Mouse (Mus musculus): ENCODE data around the gene Olfr854. TPM values are rescaled to one million over a fixed set of nuclear protein-coding genes. Genes with fewer than 3 reads are reported as not detected.

Gene Olfr854
- not detected in 2 replicates for polyA plus RNA-seq (2012; rRNA removed)

GRCm38 (mm10) chr9:19567282-19567681, at the start of gene Olfr854:
Olfr854 (minus strand) TSS chr9:19567382.
- Histone ChIP-seq H3K4me1 (replicated peaks; ENCODE audit: control insufficient read depth, insufficient read depth, low read length) (no peaks in the 10 kb centered on the region), H3K36me3 (ENCODE audit: control insufficient read depth, insufficient read depth, low read length) (no peaks in the 10 kb centered on the region), H3K27me3 (ENCODE audit: control insufficient read depth, insufficient read depth, low read length) (no peaks in the 10 kb centered on the region), H3K27ac (ENCODE audit: control insufficient read depth, insufficient read depth, low read length) (no peak within 1 kb of the TSS), H3K4me3 (ENCODE audit: control insufficient read depth, insufficient read depth, low read length) (no peak within 1 kb of the TSS)
- DNase-seq, result no peak
- WGBS, result 63% methylated on average over 1 of the region's 1 CpGs
- no peak for TF ChIP-seq CTCF (IDR thresholded peaks at IDR 0.05; ENCODE audit: borderline replicate concordance, control insufficient read depth, extremely low read depth, insufficient read depth, low read length, poor library complexity)
- no peak for TF ChIP-seq POLR2A (IDR thresholded peaks at IDR 0.05; ENCODE audit: control insufficient read depth, extremely low read depth, insufficient read depth, low read length, poor library complexity)

GRCm38 (mm10) chr9:19582317-19582716, 15.1 kb upstream of the Olfr854 start, which contains the start of gene Olfr855:
Olfr855 (plus strand) TSS chr9:19582617.
- Histone ChIP-seq H3K36me3 (ENCODE audit: control insufficient read depth, insufficient read depth, low read length) (no peaks in the 10 kb centered on the region), H3K4me3 (ENCODE audit: control insufficient read depth, insufficient read depth, low read length) (no peak within 1 kb of the TSS), H3K27me3 (ENCODE audit: control insufficient read depth, insufficient read depth, low read length) (no peaks in the 10 kb centered on the region), H3K27ac (ENCODE audit: control insufficient read depth, insufficient read depth, low read length) (no peak within 1 kb of the TSS), H3K4me1 (replicated peaks; ENCODE audit: control insufficient read depth, insufficient read depth, low read length) (no peaks in the 10 kb centered on the region)
- no peak for DNase-seq
- TF ChIP-seq POLR2A (IDR thresholded peaks at IDR 0.05; ENCODE audit: control insufficient read depth, extremely low read depth, insufficient read depth, low read length, poor library complexity) (no peak), CTCF (IDR thresholded peaks at IDR 0.05; ENCODE audit: borderline replicate concordance, control insufficient read depth, extremely low read depth, insufficient read depth, low read length, poor library complexity) (no peak)

GRCm38 (mm10) chr9:19540976-19541375, 26.2 kb downstream of the Olfr854 start, which contains the start of gene Olfr853:
Olfr853 (minus strand) TSS chr9:19541076.
- WGBS, result 78% methylated on average over 1 of the region's 1 CpGs
- TF ChIP-seq POLR2A (IDR thresholded peaks at IDR 0.05; ENCODE audit: control insufficient read depth, extremely low read depth, insufficient read depth, low read length, poor library complexity) (no peak), CTCF (IDR thresholded peaks at IDR 0.05; ENCODE audit: borderline replicate concordance, control insufficient read depth, extremely low read depth, insufficient read depth, low read length, poor library complexity) (no peak)
- H3K4me3 ChIP-seq (ENCODE audit: control insufficient read depth, insufficient read depth, low read length), result no peak within 1 kb of the TSS
- no peak within 1 kb of the TSS for H3K27ac ChIP-seq (ENCODE audit: control insufficient read depth, insufficient read depth, low read length)
- DNase-seq, result no peak
- H3K27me3 ChIP-seq (ENCODE audit: control insufficient read depth, insufficient read depth, low read length), result no peaks in the 10 kb centered on the region
- no peaks in the 10 kb centered on the region for H3K36me3 ChIP-seq (ENCODE audit: control insufficient read depth, insufficient read depth, low read length)
- no peaks in the 10 kb centered on the region for H3K4me1 ChIP-seq (replicated peaks; ENCODE audit: control insufficient read depth, insufficient read depth, low read length)

Other genes with a start within 250 kb of the Olfr854 start
- gene Olfr845, start 230.9 kb downstream of the Olfr854 start, polyA plus RNA-seq (2012; rRNA removed), result not detected in 2 replicates
- gene Olfr846, start 203.4 kb downstream of the Olfr854 start, polyA plus RNA-seq (2012; rRNA removed), result not detected in 2 replicates
- gene Olfr847, start 188.7 kb downstream of the Olfr854 start, polyA plus RNA-seq (2012; rRNA removed), result not detected in 2 replicates
- gene Olfr849, start 127.1 kb downstream of the Olfr854 start, polyA plus RNA-seq (2012; rRNA removed), result not detected in 2 replicates
- not detected in 2 replicates for gene Olfr850, start 89.1 kb downstream of the Olfr854 start, polyA plus RNA-seq (2012; rRNA removed)
- gene Olfr851, start 74.1 kb downstream of the Olfr854 start, polyA plus RNA-seq (2012; rRNA removed), result not detected in 2 replicates
- not detected in 2 replicates for gene Olfr853, start 26.3 kb downstream of the Olfr854 start, polyA plus RNA-seq (2012; rRNA removed)
- gene Olfr855, start 15.2 kb upstream of the Olfr854 start, polyA plus RNA-seq (2012; rRNA removed), result not detected in 2 replicates
- gene Zfp317, start 54.7 kb upstream of the Olfr854 start, polyA plus RNA-seq (2012; rRNA removed), result 9.7 and 10.9 TPM in 2 replicates
- gene Olfr857, start 142.1 kb upstream of the Olfr854 start, polyA plus RNA-seq (2012; rRNA removed), result not detected in 2 replicates
- gene Olfr58, start 212.9 kb upstream of the Olfr854 start, polyA plus RNA-seq (2012; rRNA removed), result not detected in 2 replicates
- gene Olfr859, start 237.5 kb upstream of the Olfr854 start, polyA plus RNA-seq (2012; rRNA removed), result not detected in 2 replicates